Mouse (Mus musculus) lung, postnatal 0 days (tissue): ENCODE data around the gene 4930426L09Rik.

Experiments used
- CTCF ChIP-seq: IDR thresholded peaks from 2 replicates; pipeline ENCODE4 v1.5.1; 2016; ENCODE audit warnings: antibody characterized with exemption, mild to moderate bottlenecking
- EP300 ChIP-seq: IDR thresholded peaks from 2 replicates; pipeline ENCODE4 v1.6.1; 2016; ENCODE audit warnings: antibody characterized with exemption, mild to moderate bottlenecking, control low read depth

GRCm38 (mm10) chr2:18960376-18960973, 37.7 kb upstream of the 4930426L09Rik start:
- TF ChIP-seq CTCF (no peak), EP300 (no peak)
